Mouse (Mus musculus) intestine, postnatal 0 days (tissue): ENCODE measurements around the gene Vapa. TPM values are rescaled to one million over a fixed set of nuclear protein-coding genes. Genes with fewer than 3 reads are reported as not detected.
"Not testable (repeated sequence)": the region's sequence is repeated elsewhere in the genome, so short reads cannot be mapped to it uniquely, and the experiment has no call there.

Experiments
- ATAC-seq: fragments of 200-750 bp; cut with Nextera tagmentation; 2 replicates; pipeline ENCODE4 v1.8.0; 2017; ENCODE audit warnings: mild to moderate bottlenecking, moderate TSS enrichment, moderate library complexity
- H3K27ac ChIP-seq: fragments of 300-500 bp; sonication (generic); 2 replicates; pipeline ENCODE4 v1.5.1; 2014; ENCODE audit warnings: mild to moderate bottlenecking, low read depth, low read length, moderate library complexity
- H3K27me3 ChIP-seq: fragments of 300-500 bp; sonication (generic); replicated peaks from 2 replicates; pipeline ENCODE4 v1.6.1; 2014; ENCODE audit warnings: low read length, mixed read lengths; ENCODE audit not compliant: control insufficient read depth, insufficient read depth
- H3K36me3 ChIP-seq: fragments of 300-500 bp; sonication (generic); 2 replicates; pipeline ENCODE4 v1.6.1; 2014; ENCODE audit warnings: mild to moderate bottlenecking, moderate library complexity; ENCODE audit not compliant: control insufficient read depth, insufficient read depth
- H3K4me1 ChIP-seq: fragments of 300-500 bp; sonication (generic); replicated peaks from 2 replicates; pipeline ENCODE4 v1.6.1; 2014; ENCODE audit warnings: antibody characterized with exemption, low read length, mixed read lengths; ENCODE audit not compliant: control insufficient read depth, insufficient read depth
- H3K4me2 ChIP-seq: fragments of 300-500 bp; sonication (generic); replicated peaks from 2 replicates; pipeline ENCODE4 v1.6.1; 2014; ENCODE audit warnings: low read depth, mild to moderate bottlenecking, moderate library complexity
- H3K4me3 ChIP-seq: fragments of 300-500 bp; sonication (generic); 2 replicates; pipeline ENCODE4 v1.5.1; 2014; ENCODE audit warnings: low read depth, low read length
- H3K9ac ChIP-seq: fragments of 300-500 bp; sonication (generic); 2 replicates; pipeline ENCODE4 v1.6.1; 2014; ENCODE audit warnings: mild to moderate bottlenecking, low read depth, low read length
- H3K9me3 ChIP-seq: fragments of 300-500 bp; sonication (generic); 2 replicates; pipeline ENCODE4 v1.6.1; 2016; ENCODE audit warnings: mixed run types; ENCODE audit not compliant: control insufficient read depth
- CTCF ChIP-seq: sonication (generic); IDR thresholded peaks from 2 replicates; pipeline ENCODE4 v1.5.1; 2016; ENCODE audit warnings: low read depth, mild to moderate bottlenecking, control low read depth, antibody characterized with exemption, moderate library complexity
- WGBS: fragments of 180-500 bp; shearing (Covaris S2); extraction: QIAGEN DNeasy Blood & Tissue Kit; methylation state at CpG from one replicate; pipeline ENCODE4 v1.1.7; 2014; 5-methylcytosine and 5-hydroxymethylcytosine counted together
- polyA plus RNA-seq: library from polyadenylated mRNA; unstranded; fragments of >200 nt; fragmentation: Nextera tagmentation; extraction: Ambion mirVana; gene quantifications from 2 replicates; pipeline ENCODE4 v1.2.1, GENCODE M21; 2015

The Vapa gene
- polyA plus RNA-seq, 1 experiment from 2014 or later = 292 TPM

- no peak overlapping the region for H3K4me3 ChIP-seq
- H3K36me3 ChIP-seq = no peaks in the 10 kb centered on the region
- no peak overlapping the region for H3K27ac ChIP-seq
- H3K4me1 ChIP-seq = no peaks in the 10 kb centered on the region
- TF ChIP-seq CTCF = no peak
- 53% methylated on average over 10 of the region's 10 CpGs for WGBS
- no peaks in the 10 kb centered on the region for H3K27me3 ChIP-seq
- no peak overlapping the region for H3K9ac ChIP-seq
- H3K4me2 ChIP-seq = no peak overlapping the region
- ATAC-seq = no peak
- H3K9me3 ChIP-seq = no peaks in the 10 kb centered on the region
Observed at GRCm38 (mm10) chr17:65556798-65557197, 56.6 kb downstream of the Vapa start.

DNA sequence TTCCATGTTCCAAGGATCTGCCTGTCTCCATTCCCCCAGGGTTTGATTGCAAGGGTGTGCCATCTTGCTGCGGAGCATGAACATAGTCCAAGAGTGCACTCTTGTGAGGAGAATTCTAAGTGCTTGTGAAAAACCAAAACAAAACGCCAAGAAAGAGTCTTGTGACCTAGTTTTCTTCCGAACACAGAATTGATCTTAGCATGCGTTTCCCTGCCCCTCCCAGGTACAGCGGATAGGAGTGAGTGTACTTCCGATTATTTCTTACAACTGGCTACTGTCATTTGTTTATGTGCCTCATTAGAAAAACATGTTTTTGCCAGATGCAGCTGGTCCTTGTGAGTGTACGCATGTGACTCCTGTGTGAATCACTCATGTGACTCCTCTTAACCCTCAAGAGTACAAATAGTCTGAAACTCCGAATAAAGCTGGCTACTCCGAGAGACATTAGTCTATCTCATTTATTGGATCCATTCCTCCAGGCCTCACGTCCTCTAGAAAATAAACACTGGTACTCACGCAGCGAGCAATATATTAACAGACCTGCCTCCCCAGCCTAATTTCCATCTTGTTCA is 60.8 kb downstream of the Vapa start:
- Histone ChIP-seq H3K27me3 (no peaks in the 10 kb centered on the region), H3K4me2 (no peak overlapping the region), H3K27ac (no peak overlapping the region), H3K4me3 (no peak overlapping the region), H3K4me1 (no peaks in the 10 kb centered on the region), H3K9me3 (no peaks in the 10 kb centered on the region), H3K36me3 (no peaks in the 10 kb centered on the region), H3K9ac (no peak overlapping the region)
- WGBS = 57% methylated on average over 12 of the region's 12 CpGs
- ATAC-seq = no peak
- TF ChIP-seq CTCF = peak; percentile 18; the same call in 1 of the 2 replicates

DNA sequence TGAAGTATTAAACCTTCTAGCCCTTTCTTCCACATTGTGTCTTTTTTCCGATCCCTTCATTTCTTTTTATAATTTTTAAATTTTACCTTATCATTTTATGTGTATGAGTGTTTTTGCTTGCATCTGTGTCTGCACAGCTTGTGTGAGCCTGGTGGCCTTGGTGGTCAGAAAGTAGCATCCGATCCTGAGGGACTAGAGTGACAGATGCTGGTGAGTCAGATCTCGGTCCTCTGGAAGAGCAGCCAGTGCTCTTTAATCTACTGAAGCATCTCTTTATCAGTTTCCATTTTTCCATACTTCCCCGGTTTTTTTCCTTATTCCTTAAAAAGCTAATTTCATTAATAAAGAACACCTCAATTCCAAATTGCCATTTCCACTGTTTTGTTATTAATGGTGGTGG is 63.0 kb downstream of the Vapa start:
- 89% methylated on average over 4 of the region's 4 CpGs for WGBS
- no peak overlapping the region for H3K4me2 ChIP-seq
- TF ChIP-seq CTCF = no peak
- no peak for ATAC-seq
- H3K4me1 ChIP-seq = no peaks in the 10 kb centered on the region
- no peaks in the 10 kb centered on the region for H3K9me3 ChIP-seq
- no peaks in the 10 kb centered on the region for H3K36me3 ChIP-seq
- H3K9ac ChIP-seq = no peak overlapping the region
- H3K4me3 ChIP-seq = no peak overlapping the region
- no peaks in the 10 kb centered on the region for H3K27me3 ChIP-seq
- H3K27ac ChIP-seq = no peak overlapping the region

GRCm38 (mm10) chr17:65548698-65549365 is 64.5 kb downstream of the Vapa start:
- Histone ChIP-seq H3K4me2 (no peak overlapping the region), H3K27ac (no peak overlapping the region), H3K9me3 (no peaks in the 10 kb centered on the region), H3K27me3 (no peaks in the 10 kb centered on the region), H3K9ac (no peak overlapping the region), H3K4me1 (no peaks in the 10 kb centered on the region), H3K4me3 (no peak overlapping the region), H3K36me3 (no peaks in the 10 kb centered on the region)
- ATAC-seq = peak; percentile 16; the same call in 1 of the 2 replicates
- WGBS = 49% methylated on average over 18 of the region's 18 CpGs
- TF ChIP-seq CTCF = no peak

- H3K9me3 ChIP-seq, H3K36me3 ChIP-seq, H3K27ac ChIP-seq, H3K4me2 ChIP-seq, H3K4me1 ChIP-seq, ATAC-seq, H3K27me3 ChIP-seq, H3K9ac ChIP-seq, H3K4me3 ChIP-seq: not testable (repeated sequence)
- 86% methylated on average over 4 of the region's 4 CpGs for WGBS
Observed at GRCm38 (mm10) chr17:65546221-65546620, 67.1 kb downstream of the Vapa start.

DNA sequence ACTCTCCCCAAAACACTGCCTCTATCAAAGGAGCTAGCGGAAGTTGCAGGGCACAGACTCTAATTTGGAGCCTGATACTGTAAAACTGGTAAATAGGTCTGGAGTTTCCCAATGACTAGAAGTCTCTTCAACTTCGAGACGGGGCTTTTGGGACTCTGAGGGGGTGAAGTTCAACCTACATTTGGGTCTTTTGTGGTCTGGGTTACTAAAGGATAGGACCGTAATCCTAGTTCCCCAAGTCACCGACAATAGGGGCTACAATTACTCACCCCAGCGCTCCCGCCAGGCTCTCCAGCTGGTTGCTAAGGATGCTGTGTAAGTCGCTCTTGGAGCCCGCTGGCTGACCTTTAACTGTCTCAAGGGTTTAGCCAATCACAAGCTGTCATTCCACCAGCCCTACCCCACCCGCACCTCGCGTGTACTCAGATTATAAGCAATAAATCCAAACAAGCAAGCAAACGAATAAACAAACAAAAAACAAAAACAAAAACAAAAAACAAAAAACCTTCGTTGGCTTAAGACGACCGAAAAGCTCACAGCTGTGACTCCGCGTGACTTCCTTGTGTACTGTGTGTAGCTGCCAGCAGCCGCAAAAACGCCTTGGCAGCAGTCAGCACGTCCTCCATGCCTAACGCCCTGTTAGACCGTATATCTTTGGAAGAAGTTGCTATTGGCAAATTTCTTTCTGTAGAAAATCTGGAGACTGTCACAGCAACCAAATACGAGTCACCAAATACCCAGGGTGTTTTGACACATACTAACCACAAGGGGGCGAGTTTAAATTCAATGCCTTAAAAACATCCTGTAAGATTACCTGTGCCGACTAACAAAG is 72.7 kb downstream of the Vapa start, which contains the start of gene Tmem232:
Gene Tmem232, minus strand, starts transcription at position 342 of the 832 bp plus-strand sequence.
- Histone ChIP-seq H3K4me1 (no peaks in the 10 kb centered on the region), H3K36me3 (no peaks in the 10 kb centered on the region), H3K9ac (no peak within 1 kb of the TSS), H3K27me3 (no peaks in the 10 kb centered on the region), H3K4me3 (peak within 1 kb of the TSS; percentile 27), H3K9me3 (no peaks in the 10 kb centered on the region), H3K27ac (no peak within 1 kb of the TSS), H3K4me2 (peak within 1 kb of the TSS; percentile 61)
- WGBS = 19% methylated on average over 26 of the region's 26 CpGs
- ATAC-seq = no peak
- peak; percentile 72 for TF ChIP-seq CTCF
